Mouse (Mus musculus): ENCODE results near the gene Lbp. TPM values are rescaled to one million over a fixed set of nuclear protein-coding genes. Genes with fewer than 3 reads are reported as not detected.
A peak's percentile ranks its signal among the peaks of the same experiment; 100 is the strongest.

Lbp gene
- total RNA-seq (2017), result 34.2 and 47.6 TPM in 2 replicates

- ATAC-seq (replicated peaks; ENCODE audit: low read depth, poor library complexity, severe bottlenecking), result peak; percentile 76
These were observed at the start of gene Lbp for GRCm38 (mm10) chr2:158305948-158306695. Gene Lbp (plus strand): TSS chr2:158306493.

- no peak for ATAC-seq (replicated peaks; ENCODE audit: low read depth, poor library complexity, severe bottlenecking)
These were observed 49.4 kb upstream of the Lbp start for GRCm38 (mm10) chr2:158256894-158257293.

- peak; percentile 73 for ATAC-seq (replicated peaks; ENCODE audit: low read depth, poor library complexity, severe bottlenecking)
These were observed 48.3 kb upstream of the Lbp start, which contains the start of gene Bpi for GRCm38 (mm10) chr2:158258005-158258418. Gene Bpi (plus strand): TSS chr2:158258094.

- ATAC-seq (replicated peaks; ENCODE audit: low read depth, poor library complexity, severe bottlenecking), result peak; percentile 74
These were observed 47.5 kb upstream of the Lbp start for GRCm38 (mm10) chr2:158258781-158259180.

- no peak for ATAC-seq (replicated peaks; ENCODE audit: low read depth, poor library complexity, severe bottlenecking)
These were observed 46.8 kb upstream of the Lbp start for GRCm38 (mm10) chr2:158259498-158259897.

GRCm38 (mm10) chr2:158264877-158265276, 41.4 kb upstream of the Lbp start:
- no peak for ATAC-seq (replicated peaks; ENCODE audit: low read depth, poor library complexity, severe bottlenecking)

- no peak for ATAC-seq (replicated peaks; ENCODE audit: low read depth, poor library complexity, severe bottlenecking)
These were observed 36.3 kb upstream of the Lbp start for GRCm38 (mm10) chr2:158270017-158270416.

- ATAC-seq (replicated peaks; ENCODE audit: low read depth, poor library complexity, severe bottlenecking), result peak; percentile 42; the same call in 1 of the 2 replicates
These were observed 32.6 kb upstream of the Lbp start for GRCm38 (mm10) chr2:158273646-158274045.

GRCm38 (mm10) chr2:158275349-158275748, 30.9 kb upstream of the Lbp start:
- no peak for ATAC-seq (replicated peaks; ENCODE audit: low read depth, poor library complexity, severe bottlenecking)

- no peak for ATAC-seq (replicated peaks; ENCODE audit: low read depth, poor library complexity, severe bottlenecking)
These were observed 30.5 kb upstream of the Lbp start for GRCm38 (mm10) chr2:158275811-158276210.

- ATAC-seq (replicated peaks; ENCODE audit: low read depth, poor library complexity, severe bottlenecking), result no peak
These were observed 29.8 kb upstream of the Lbp start for GRCm38 (mm10) chr2:158276451-158276850.

- ATAC-seq (replicated peaks; ENCODE audit: low read depth, poor library complexity, severe bottlenecking), result no peak
These were observed 29.4 kb upstream of the Lbp start for GRCm38 (mm10) chr2:158276878-158277277.

GRCm38 (mm10) chr2:158279656-158280055, 26.6 kb upstream of the Lbp start:
- ATAC-seq (replicated peaks; ENCODE audit: low read depth, poor library complexity, severe bottlenecking), result no peak

- ATAC-seq (replicated peaks; ENCODE audit: low read depth, poor library complexity, severe bottlenecking), result no peak
These were observed 24.6 kb upstream of the Lbp start for GRCm38 (mm10) chr2:158281497-158282205.

GRCm38 (mm10) chr2:158283136-158283535, 23.2 kb upstream of the Lbp start:
- no peak for ATAC-seq (replicated peaks; ENCODE audit: low read depth, poor library complexity, severe bottlenecking)

GRCm38 (mm10) chr2:158283771-158284170, 22.5 kb upstream of the Lbp start:
- ATAC-seq (replicated peaks; ENCODE audit: low read depth, poor library complexity, severe bottlenecking), result no peak

- peak; percentile 92 for ATAC-seq (replicated peaks; ENCODE audit: low read depth, poor library complexity, severe bottlenecking)
These were observed 21.7 kb upstream of the Lbp start for GRCm38 (mm10) chr2:158284571-158284970.

- no peak for ATAC-seq (replicated peaks; ENCODE audit: low read depth, poor library complexity, severe bottlenecking)
These were observed 20.6 kb upstream of the Lbp start for GRCm38 (mm10) chr2:158285655-158286054.

- ATAC-seq (replicated peaks; ENCODE audit: low read depth, poor library complexity, severe bottlenecking), result no peak
These were observed 10.6 kb upstream of the Lbp start for GRCm38 (mm10) chr2:158295700-158296099.

- no peak for ATAC-seq (replicated peaks; ENCODE audit: low read depth, poor library complexity, severe bottlenecking)
These were observed 7.1 kb upstream of the Lbp start for GRCm38 (mm10) chr2:158299203-158299602.

- no peak for ATAC-seq (replicated peaks; ENCODE audit: low read depth, poor library complexity, severe bottlenecking)
These were observed 6.6 kb upstream of the Lbp start for GRCm38 (mm10) chr2:158299731-158300130.
